Mouse (Mus musculus): ENCODE results near the gene Adipor1. TPM values are rescaled to one million over a fixed set of nuclear protein-coding genes. Genes with fewer than 3 reads are reported as not detected.

The Adipor1 gene
- total RNA-seq, 1 experiment from 2014 or later: 132 TPM

Other genes starting within 250 kb of the Adipor1 start
- gene Chil1, start 233.2 kb upstream of the Adipor1 start, total RNA-seq (2021): 1.5 and 1.7 TPM in 2 replicates
- gene Mybph, start 221.9 kb upstream of the Adipor1 start, total RNA-seq (2021): not detected in 2 replicates
- 89.7 and 151 TPM in 2 replicates for gene Adora1, start 179.9 kb upstream of the Adipor1 start, total RNA-seq (2021)
- not detected in 2 replicates for gene Myog, start 125.4 kb upstream of the Adipor1 start, total RNA-seq (2021)
- gene Ppfia4, start 82.5 kb upstream of the Adipor1 start, total RNA-seq (2021): 0.67 and 2.0 TPM in 2 replicates
- 47.2 and 56.3 TPM in 2 replicates for gene Tmem183a, start 53.4 kb upstream of the Adipor1 start, total RNA-seq (2021)
- not detected in 2 replicates for gene 4933406M09Rik, start 29.4 kb upstream of the Adipor1 start, total RNA-seq (2021)
- gene Cyb5r1, start 9.8 kb upstream of the Adipor1 start, total RNA-seq (2021): 51.2 and 62.0 TPM in 2 replicates
- 20.1 and 24.9 TPM in 2 replicates for gene Klhl12, start 40.2 kb downstream of the Adipor1 start, total RNA-seq (2021)
- gene Rabif, start 79.3 kb downstream of the Adipor1 start, total RNA-seq (2021): 34.1 and 38.4 TPM in 2 replicates
- gene Mgat4e, start 134.3 kb downstream of the Adipor1 start, total RNA-seq (2021): not detected in 2 replicates
- 45.5 and 55.4 TPM in 2 replicates for gene Kdm5b, start 144.8 kb downstream of the Adipor1 start, total RNA-seq (2021)
- 0.18 TPM in 1 of 2 replicates, not detected in the other for gene Syt2, start 231.3 kb downstream of the Adipor1 start, total RNA-seq (2021)